Mouse (Mus musculus) pancreas, adult 10 weeks (tissue): ENCODE results near the gene Tas2r124. TPM values are rescaled to one million over a fixed set of nuclear protein-coding genes. Genes with fewer than 3 reads are reported as not detected.

ENCODE experiments used
- polyA plus RNA-seq: library from polyadenylated mRNA; stranded (reverse); fragments of 350-450 nt; fragmentation: Illumina TruSeq; extraction: RNeasy Lipid Tissue Mini Kit (QIAGEN cat#74804); gene quantifications from one replicate; pipeline ENCODE4 v1.2.3, GENCODE M21; 2015; ENCODE audit warnings: low read depth, low replicate concordance; ENCODE audit not compliant: insufficient read depth

The Tas2r124 gene
- polyA plus RNA-seq: not detected

GRCm38 (mm10) chr6:132754430-132754829 is at the start of gene Tas2r124:
TSS of gene Tas2r124 (plus strand) at chr6:132754730.

GRCm38 (mm10) chr6:132711828-132712227 is 42.7 kb upstream of the Tas2r124 start, which contains the start of gene Tas2r122:
TSS of gene Tas2r122 (minus strand) at chr6:132711928.

GRCm38 (mm10) chr6:132737935-132738334 is 16.6 kb upstream of the Tas2r124 start, which contains the start of gene Tas2r115:
TSS of gene Tas2r115 (minus strand) at chr6:132738035.

GRCm38 (mm10) chr6:132761831-132762230 is 7.3 kb downstream of the Tas2r124 start, which contains the start of gene Tas2r102:
TSS of gene Tas2r102 (plus strand) at chr6:132762131.

GRCm38 (mm10) chr6:132778062-132778461 is 23.5 kb downstream of the Tas2r124 start, which contains the start of gene Tas2r136:
TSS of gene Tas2r136 (minus strand) at chr6:132778162.

GRCm38 (mm10) chr6:132802518-132802917 is 48.0 kb downstream of the Tas2r124 start, which contains the start of gene Tas2r117:
TSS of gene Tas2r117 (plus strand) at chr6:132802818.

Other genes with a start within 250 kb of the Tas2r124 start
- gene Prh1, start 184.9 kb upstream of the Tas2r124 start, polyA plus RNA-seq: not detected
- gene Prp2, start 158.8 kb upstream of the Tas2r124 start, polyA plus RNA-seq: not detected
- gene A630073D07Rik, start 103.2 kb upstream of the Tas2r124 start, polyA plus RNA-seq: not detected
- gene Tas2r120, start 97.8 kb upstream of the Tas2r124 start, polyA plus RNA-seq: not detected
- not detected for gene Tas2r121, start 53.7 kb upstream of the Tas2r124 start, polyA plus RNA-seq
- gene Tas2r122, start 42.8 kb upstream of the Tas2r124 start, polyA plus RNA-seq: not detected
- gene Tas2r115, start 16.7 kb upstream of the Tas2r124 start, polyA plus RNA-seq: not detected
- not detected for gene Tas2r102, start 7.4 kb downstream of the Tas2r124 start, polyA plus RNA-seq
- not detected for gene Tas2r136, start 23.4 kb downstream of the Tas2r124 start, polyA plus RNA-seq
- not detected for gene Tas2r117, start 48.1 kb downstream of the Tas2r124 start, polyA plus RNA-seq
- not detected for gene Tas2r123, start 92.4 kb downstream of the Tas2r124 start, polyA plus RNA-seq
- not detected for gene Tas2r116, start 100.7 kb downstream of the Tas2r124 start, polyA plus RNA-seq
- not detected for gene Tas2r110, start 113.3 kb downstream of the Tas2r124 start, polyA plus RNA-seq
- gene Tas2r113, start 138.3 kb downstream of the Tas2r124 start, polyA plus RNA-seq: not detected
- not detected for gene Tas2r125, start 154.9 kb downstream of the Tas2r124 start, polyA plus RNA-seq
- gene Tas2r129, start 196.4 kb downstream of the Tas2r124 start, polyA plus RNA-seq: not detected
- not detected for gene Tas2r131, start 203.2 kb downstream of the Tas2r124 start, polyA plus RNA-seq
- gene Tas2r109, start 226.2 kb downstream of the Tas2r124 start, polyA plus RNA-seq: not detected